Mouse (Mus musculus): ENCODE measurements around the gene Arl15. TPM values are rescaled to one million over a fixed set of nuclear protein-coding genes. Genes with fewer than 3 reads are reported as not detected.

The Arl15 gene
- polyA plus RNA-seq, 1 experiment from 2014 or later: 8.6 TPM

GRCm38 (mm10) chr13:113947546-113947945 is 153.2 kb downstream of the Arl15 start:
- DNase-seq (ENCODE audit: low spot score) (no peak), ATAC-seq (replicated peaks; ENCODE audit: low FRiP score, low TSS enrichment, low read depth) (no peak)
- WGBS: 41% methylated on average over 4 of the region's 4 CpGs
- H3K36me3 ChIP-seq (ENCODE audit: control insufficient read depth, insufficient read depth, low read length): no peaks in the 10 kb centered on the region
- no peak overlapping the region for H3K4me3 ChIP-seq (ENCODE audit: low read depth, low read length)
- no peak overlapping the region for H3K9ac ChIP-seq (ENCODE audit: low read length)
- no peaks in the 10 kb centered on the region for H3K27me3 ChIP-seq (replicated peaks; ENCODE audit: control insufficient read depth, insufficient read depth, low read length)
- peaks cover 24% of the 10 kb centered on the region; the same call in 1 of the 2 replicates for H3K4me1 ChIP-seq (replicated peaks; ENCODE audit: control insufficient read depth, insufficient read depth, low read length)
- H3K9me3 ChIP-seq (ENCODE audit: control insufficient read depth, low read length): no peaks in the 10 kb centered on the region
- no peak overlapping the region for H3K4me2 ChIP-seq (ENCODE audit: low read length)
- H3K27ac ChIP-seq (ENCODE audit: low read depth): 0 out of 2 replicates have a peak overlapping the region, but pooled peaks have one; percentile 29

- Histone ChIP-seq H3K27me3 (replicated peaks; ENCODE audit: control insufficient read depth, insufficient read depth, low read length) (no peaks in the 10 kb centered on the region), H3K4me2 (ENCODE audit: low read length) (no peak overlapping the region), H3K9ac (ENCODE audit: low read length) (no peak overlapping the region), H3K36me3 (ENCODE audit: control insufficient read depth, insufficient read depth, low read length) (no peaks in the 10 kb centered on the region), H3K4me3 (ENCODE audit: low read depth, low read length) (no peak overlapping the region), H3K27ac (ENCODE audit: low read depth) (peak overlapping the region; percentile 62; the same call in 1 of the 2 replicates), H3K4me1 (replicated peaks; ENCODE audit: control insufficient read depth, insufficient read depth, low read length) (peaks cover 24% of the 10 kb centered on the region; the same call in 1 of the 2 replicates), H3K9me3 (ENCODE audit: control insufficient read depth, low read length) (no peaks in the 10 kb centered on the region)
- WGBS: 67% methylated on average over 5 of the region's 5 CpGs
- DNase-seq (ENCODE audit: low spot score) (no peak), ATAC-seq (replicated peaks; ENCODE audit: low FRiP score, low TSS enrichment, low read depth) (no peak)
Observed at GRCm38 (mm10) chr13:113949708-113950107, 155.4 kb downstream of the Arl15 start.

GRCm38 (mm10) chr13:113950131-113950530 is 155.8 kb downstream of the Arl15 start:
- H3K9ac ChIP-seq (ENCODE audit: low read length): no peak overlapping the region
- DNase-seq (ENCODE audit: low spot score) (no peak), ATAC-seq (replicated peaks; ENCODE audit: low FRiP score, low TSS enrichment, low read depth) (no peak)
- H3K27me3 ChIP-seq (replicated peaks; ENCODE audit: control insufficient read depth, insufficient read depth, low read length): no peaks in the 10 kb centered on the region
- 32% methylated on average over 6 of the region's 6 CpGs for WGBS
- H3K4me3 ChIP-seq (ENCODE audit: low read depth, low read length): no peak overlapping the region
- H3K4me2 ChIP-seq (ENCODE audit: low read length): no peak overlapping the region
- peak overlapping the region; percentile 62; the same call in 1 of the 2 replicates for H3K27ac ChIP-seq (ENCODE audit: low read depth)
- H3K9me3 ChIP-seq (ENCODE audit: control insufficient read depth, low read length): no peaks in the 10 kb centered on the region
- H3K4me1 ChIP-seq (replicated peaks; ENCODE audit: control insufficient read depth, insufficient read depth, low read length): peaks cover 24% of the 10 kb centered on the region; the same call in 1 of the 2 replicates
- H3K36me3 ChIP-seq (ENCODE audit: control insufficient read depth, insufficient read depth, low read length): no peaks in the 10 kb centered on the region

- Histone ChIP-seq H3K27ac (ENCODE audit: low read depth) (no peak overlapping the region), H3K4me2 (ENCODE audit: low read length) (no peak overlapping the region), H3K9ac (ENCODE audit: low read length) (no peak overlapping the region), H3K4me1 (replicated peaks; ENCODE audit: control insufficient read depth, insufficient read depth, low read length) (no peaks in the 10 kb centered on the region), H3K4me3 (ENCODE audit: low read depth, low read length) (no peak overlapping the region), H3K9me3 (ENCODE audit: control insufficient read depth, low read length) (no peaks in the 10 kb centered on the region), H3K36me3 (ENCODE audit: control insufficient read depth, insufficient read depth, low read length) (no peaks in the 10 kb centered on the region), H3K27me3 (replicated peaks; ENCODE audit: control insufficient read depth, insufficient read depth, low read length) (no peaks in the 10 kb centered on the region)
- ATAC-seq (replicated peaks; ENCODE audit: low FRiP score, low TSS enrichment, low read depth) (no peak), DNase-seq (ENCODE audit: low spot score) (no peak)
- 76% methylated on average over 4 of the region's 4 CpGs for WGBS
Observed at GRCm38 (mm10) chr13:113957438-113957837, 163.1 kb downstream of the Arl15 start.

GRCm38 (mm10) chr13:113964945-113965344 is 170.6 kb downstream of the Arl15 start:
- no peak overlapping the region for H3K27ac ChIP-seq (ENCODE audit: low read depth)
- DNase-seq (ENCODE audit: low spot score) (no peak), ATAC-seq (replicated peaks; ENCODE audit: low FRiP score, low TSS enrichment, low read depth) (no peak)
- WGBS: 77% methylated on average over 9 of the region's 9 CpGs
- H3K9me3 ChIP-seq (ENCODE audit: control insufficient read depth, low read length): no peaks in the 10 kb centered on the region
- no peak overlapping the region for H3K4me2 ChIP-seq (ENCODE audit: low read length)
- no peak overlapping the region for H3K9ac ChIP-seq (ENCODE audit: low read length)
- H3K36me3 ChIP-seq (ENCODE audit: control insufficient read depth, insufficient read depth, low read length): no peaks in the 10 kb centered on the region
- no peaks in the 10 kb centered on the region for H3K4me1 ChIP-seq (replicated peaks; ENCODE audit: control insufficient read depth, insufficient read depth, low read length)
- no peak overlapping the region for H3K4me3 ChIP-seq (ENCODE audit: low read depth, low read length)
- no peaks in the 10 kb centered on the region for H3K27me3 ChIP-seq (replicated peaks; ENCODE audit: control insufficient read depth, insufficient read depth, low read length)

GRCm38 (mm10) chr13:113970706-113971105 is 176.4 kb downstream of the Arl15 start:
- Histone ChIP-seq H3K27me3 (replicated peaks; ENCODE audit: control insufficient read depth, insufficient read depth, low read length) (no peaks in the 10 kb centered on the region), H3K36me3 (ENCODE audit: control insufficient read depth, insufficient read depth, low read length) (no peaks in the 10 kb centered on the region), H3K9me3 (ENCODE audit: control insufficient read depth, low read length) (no peaks in the 10 kb centered on the region), H3K4me1 (replicated peaks; ENCODE audit: control insufficient read depth, insufficient read depth, low read length) (no peaks in the 10 kb centered on the region), H3K9ac (ENCODE audit: low read length) (no peak overlapping the region), H3K4me3 (ENCODE audit: low read depth, low read length) (no peak overlapping the region), H3K4me2 (ENCODE audit: low read length) (no peak overlapping the region), H3K27ac (ENCODE audit: low read depth) (no peak overlapping the region)
- WGBS: 72% methylated on average over 5 of the region's 5 CpGs
- ATAC-seq (replicated peaks; ENCODE audit: low FRiP score, low TSS enrichment, low read depth): no peak
- DNase-seq (ENCODE audit: low spot score): peak; percentile 48

- WGBS: 82% methylated on average over 7 of the region's 7 CpGs
Observed at GRCm38 (mm10) chr13:113972401-113972800, 178.1 kb downstream of the Arl15 start.

GRCm38 (mm10) chr13:113974866-113975265 is 180.6 kb downstream of the Arl15 start:
- ATAC-seq (replicated peaks; ENCODE audit: low FRiP score, low TSS enrichment, low read depth): no peak
- Histone ChIP-seq H3K27me3 (replicated peaks; ENCODE audit: control insufficient read depth, insufficient read depth, low read length) (no peaks in the 10 kb centered on the region), H3K9ac (ENCODE audit: low read length) (no peak overlapping the region), H3K4me1 (replicated peaks; ENCODE audit: control insufficient read depth, insufficient read depth, low read length) (no peaks in the 10 kb centered on the region), H3K9me3 (ENCODE audit: control insufficient read depth, low read length) (no peaks in the 10 kb centered on the region), H3K36me3 (ENCODE audit: control insufficient read depth, insufficient read depth, low read length) (no peaks in the 10 kb centered on the region), H3K4me2 (ENCODE audit: low read length) (no peak overlapping the region), H3K4me3 (ENCODE audit: low read depth, low read length) (no peak overlapping the region), H3K27ac (ENCODE audit: low read depth) (no peak overlapping the region)
- 94% methylated on average over 1 of the region's 1 CpGs for WGBS
- DNase-seq (ENCODE audit: low spot score): no peak

More at GRCm38 (mm10) chr13:113972401-113972800, 178.1 kb downstream of the Arl15 start:
- Histone ChIP-seq H3K4me1 (replicated peaks; ENCODE audit: control insufficient read depth, insufficient read depth, low read length) (no peaks in the 10 kb centered on the region), H3K27me3 (replicated peaks; ENCODE audit: control insufficient read depth, insufficient read depth, low read length) (no peaks in the 10 kb centered on the region), H3K4me3 (ENCODE audit: low read depth, low read length) (no peak overlapping the region), H3K27ac (ENCODE audit: low read depth) (no peak overlapping the region), H3K36me3 (ENCODE audit: control insufficient read depth, insufficient read depth, low read length) (no peaks in the 10 kb centered on the region), H3K9ac (ENCODE audit: low read length) (no peak overlapping the region), H3K4me2 (ENCODE audit: low read length) (no peak overlapping the region), H3K9me3 (ENCODE audit: control insufficient read depth, low read length) (no peaks in the 10 kb centered on the region)
- DNase-seq (ENCODE audit: low spot score) (no peak), ATAC-seq (replicated peaks; ENCODE audit: low FRiP score, low TSS enrichment, low read depth) (no peak)

- ATAC-seq (replicated peaks; ENCODE audit: low FRiP score, low TSS enrichment, low read depth): no peak
- DNase-seq (ENCODE audit: low spot score): peak; percentile 51
- H3K4me2 ChIP-seq (ENCODE audit: low read length): no peak overlapping the region
- H3K4me1 ChIP-seq (replicated peaks; ENCODE audit: control insufficient read depth, insufficient read depth, low read length): no peaks in the 10 kb centered on the region; the same call in 1 of the 2 replicates
- H3K4me3 ChIP-seq (ENCODE audit: low read depth, low read length): no peak overlapping the region
- H3K27me3 ChIP-seq (replicated peaks; ENCODE audit: control insufficient read depth, insufficient read depth, low read length): no peaks in the 10 kb centered on the region
- H3K9ac ChIP-seq (ENCODE audit: low read length): no peak overlapping the region
- H3K36me3 ChIP-seq (ENCODE audit: control insufficient read depth, insufficient read depth, low read length): no peaks in the 10 kb centered on the region
- WGBS: 82% methylated on average over 6 of the region's 6 CpGs
- no peak overlapping the region for H3K27ac ChIP-seq (ENCODE audit: low read depth)
- no peaks in the 10 kb centered on the region for H3K9me3 ChIP-seq (ENCODE audit: control insufficient read depth, low read length)
Observed at GRCm38 (mm10) chr13:113975722-113976121, 181.4 kb downstream of the Arl15 start.

Data from intestine, embryonic 14.5 days (tissue).